Mouse (Mus musculus) CH12.LX (cell line): ENCODE results near the gene Rasal1. TPM values are rescaled to one million over a fixed set of nuclear protein-coding genes. Genes with fewer than 3 reads are reported as not detected.

Source experiments
- DNase-seq: peaks from one replicate; pipeline ENCODE4 v3.0.0-alpha.2; 2013; ENCODE audit errors: extremely low read depth
- H3K27ac ChIP-seq: 2 replicates; pipeline ENCODE4 v1.5.1; 2012; ENCODE audit warnings: low read depth, mild to moderate bottlenecking, control low read depth, moderate library complexity; ENCODE audit not compliant: insufficient read depth
- H3K27me3 ChIP-seq: replicated peaks from 2 replicates; pipeline ENCODE3; 2012; ENCODE audit warnings: inconsistent platforms
- H3K36me3 ChIP-seq, 2 experiments: replicated peaks in 1 of 2; 2 replicates each; pipeline versions ENCODE3 to v1.6.1; 2012; ENCODE audit warnings: inconsistent platforms in 1 of 2, low read length in 1 of 2, mild to moderate bottlenecking in 1 of 2, mixed read lengths in 1 of 2, moderate library complexity in 1 of 2; ENCODE audit not compliant: control insufficient read depth in 1 of 2, insufficient read depth in 1 of 2
- H3K4me1 ChIP-seq, 2 experiments: 2 replicates each; pipeline ENCODE4 v1.6.1; 2012; ENCODE audit warnings: inconsistent platforms in 1 of 2, moderate library complexity in 1 of 2; ENCODE audit not compliant: insufficient read depth in 2 of 2, control insufficient read depth in 1 of 2
- H3K4me2 ChIP-seq: 2 replicates; pipeline ENCODE4 v1.6.1; 2012; ENCODE audit warnings: low read depth, mild to moderate bottlenecking, control low read depth; ENCODE audit not compliant: poor library complexity, insufficient read depth, severe bottlenecking
- H3K4me3 ChIP-seq, 3 experiments: fragments of 150-350 bp in 1 of 3; sonication (generic) in 1 of 3; replicated peaks in 1 of 3; 2 replicates each; pipeline versions ENCODE3 to v1.5.1; 2011 to 2012; ENCODE audit warnings: low read depth in 2 of 3, low read length in 2 of 3, mild to moderate bottlenecking in 2 of 3, moderate library complexity in 2 of 3, control low read depth in 1 of 3, improper control_type of control experiment in 1 of 3, inconsistent platforms in 1 of 3, mixed read lengths in 1 of 3; ENCODE audit not compliant: poor library complexity in 1 of 3
- H3K79me2 ChIP-seq: replicated peaks from 2 replicates; pipeline ENCODE4 v1.6.1; 2012; ENCODE audit warnings: mild to moderate bottlenecking, moderate library complexity; ENCODE audit not compliant: control insufficient read depth, poor library complexity, insufficient read depth, severe bottlenecking; ENCODE audit errors: extremely low read depth
- H3K9ac ChIP-seq: 2 replicates; pipeline ENCODE4 v1.6.1; 2012; ENCODE audit warnings: low read depth, mild to moderate bottlenecking, control low read depth, moderate library complexity; ENCODE audit not compliant: insufficient read depth
- H3K9me3 ChIP-seq: replicated peaks from 2 replicates; pipeline ENCODE3; 2012; ENCODE audit warnings: low read length, inconsistent platforms, mixed read lengths
- BHLHE40 ChIP-seq: IDR thresholded peaks from 2 replicates; pipeline ENCODE4 v1.6.1; 2011; ENCODE audit warnings: mild to moderate bottlenecking, low read depth, low read length, improper control_type of control experiment
- CHD1 ChIP-seq: IDR thresholded peaks from 2 replicates; pipeline ENCODE4 v1.6.1; 2012; ENCODE audit warnings: low read depth, low read length, improper control_type of control experiment, inconsistent platforms
- CHD2 ChIP-seq: IDR thresholded peaks from 2 replicates; pipeline ENCODE4 v1.6.1; 2011; ENCODE audit warnings: low read length, improper control_type of control experiment
- CTCF ChIP-seq, 2 experiments: IDR thresholded peaks in 1 of 2; conservative IDR thresholded peaks in 1 of 2; 2 replicates each; pipeline ENCODE4 v1.5.1; 2011 to 2012; ENCODE audit warnings: low read depth in 2 of 2, low read length in 2 of 2, improper control_type of control experiment in 1 of 2, inconsistent platforms in 1 of 2, mild to moderate bottlenecking in 1 of 2, moderate library complexity in 1 of 2
- MAFK ChIP-seq: IDR thresholded peaks from 2 replicates; pipeline ENCODE4 v1.6.1; 2011; ENCODE audit warnings: low read length, improper control_type of control experiment; ENCODE audit not compliant: insufficient replicate concordance
- MYC ChIP-seq: IDR thresholded peaks from 2 replicates; pipeline ENCODE4 v1.6.1; 2011; ENCODE audit warnings: low read depth, mild to moderate bottlenecking, improper control_type of control experiment, low read length
- POLR2A ChIP-seq: IDR thresholded peaks from 2 replicates; pipeline ENCODE4 v1.6.1; 2011; ENCODE audit warnings: low read depth, mild to moderate bottlenecking, improper control_type of control experiment, low read length
- TCF12 ChIP-seq: IDR thresholded peaks from 2 replicates; pipeline ENCODE4 v1.6.1; 2014; ENCODE audit warnings: low read depth, mild to moderate bottlenecking, inconsistent platforms, low read length, improper control_type of control experiment
- USF1 ChIP-seq: IDR thresholded peaks from 2 replicates; pipeline ENCODE4 v1.6.1; 2014; ENCODE audit warnings: low read depth, mild to moderate bottlenecking, inconsistent platforms, low read length, improper control_type of control experiment
- USF2 ChIP-seq: conservative IDR thresholded peaks from 2 replicates; pipeline ENCODE4 v1.6.1; 2011; ENCODE audit warnings: low read depth, low read length, improper control_type of control experiment
- ZC3H11A ChIP-seq: IDR thresholded peaks from 2 replicates; pipeline ENCODE4 v1.6.1; 2012; ENCODE audit warnings: low read depth, mild to moderate bottlenecking, inconsistent platforms, low read length, improper control_type of control experiment
- ZKSCAN1 ChIP-seq: IDR thresholded peaks from 2 replicates; pipeline ENCODE4 v1.6.1; 2012; ENCODE audit warnings: low read depth, inconsistent platforms, low read length, improper control_type of control experiment, borderline replicate concordance
- dilution Hi-C: fragments of 300-500 bp; cut with MboI; formaldehyde crosslinking; loops from 2 replicates; pipeline ENCODE4 v1.14.3; 2020; ENCODE audit warnings: low sequenced_read_pairs; ENCODE audit not compliant: extremely low pct_unique_long_range_greater_than_20kb, extremely low pct_ligation_motif_present
- in situ Hi-C: fragments of 300-500 bp; cut with MboI; formaldehyde crosslinking; loops from 3 replicates; pipeline ENCODE4 v1.14.3; 2019; ENCODE audit warnings: low sequenced_read_pairs, low pct_ligation_motif_present, low pct_unique_long_range_greater_than_20kb, mixed read lengths
- polyA plus RNA-seq: library from polyadenylated mRNA; unstranded; fragments of >175 nt; gene quantifications from 2 replicates; pipeline ENCODE4 v1.2.1, GENCODE M21; 2012; ENCODE audit warnings: low read depth; ENCODE audit not compliant: insufficient read length
- total RNA-seq, 2 experiments: library from RNA; depleted of rRNA; stranded (reverse); fragments of 300-350 nt in 1 of 2; fragments of >200 nt in 1 of 2; gene quantifications; 2 replicates each; pipeline ENCODE4 v1.2.3; 2012 to 2014

Rasal1 gene
- total and polyA plus RNA-seq, 3 experiments: 11.7 to 21.4 (median 15.6) TPM

- Histone ChIP-seq H3K4me3 (no peak overlapping the region), H3K9ac (no peak overlapping the region), H3K27me3 (no peaks in the 10 kb centered on the region), H3K79me2 (no peaks in the 10 kb centered on the region), H3K36me3 (peaks cover 10 to 61% of the 10 kb centered on the region in 2 experiments), H3K9me3 (no peaks in the 10 kb centered on the region), H3K4me1 (peaks cover 18 to 45% of the 10 kb centered on the region in 2 experiments), H3K27ac (no peak overlapping the region), H3K4me2 (no peak overlapping the region)
- no peak for DNase-seq
- dilution Hi-C loops: no loop called here
- TF ChIP-seq TCF12: no peak
- no peak for TF ChIP-seq MAFK
- no peak for TF ChIP-seq USF2
- TF ChIP-seq POLR2A: no peak
- TF ChIP-seq MYC: no peak
- no peak for TF ChIP-seq BHLHE40
- TF ChIP-seq CHD1: no peak
- TF ChIP-seq, all 38 proteins: peak for 0
- in situ Hi-C loops: no loop called here
These were observed 5.3 kb downstream of the Rasal1 start for GRCm38 (mm10) chr5:120653873-120654272.

- in situ Hi-C loops: loop anchor here (5.0 kb wide), 1 partner anchor 34 kb away; no protein-coding TSS in a partner anchor
- H3K36me3 ChIP-seq: peaks cover 13 to 81% of the 10 kb centered on the region in 2 experiments
- H3K4me3 ChIP-seq: no peak overlapping the region
- no peaks in the 10 kb centered on the region for H3K79me2 ChIP-seq
- no peaks in the 10 kb centered on the region for H3K27me3 ChIP-seq
- TF ChIP-seq CTCF (conservative IDR thresholded peaks at IDR 0.05 in 1 of 2, IDR thresholded peaks at IDR 0.05 in 1 of 2; ENCODE audit: low read depth in 2 of 2, low read length in 2 of 2): 0 out of 4 replicates have a peak, but pooled peaks of 1 of the 2 experiments have one; percentile 1
- TF ChIP-seq CHD2: no peak
- DNase-seq: no peak
- H3K4me1 ChIP-seq: peaks cover 14 to 26% of the 10 kb centered on the region in 2 experiments
- no peak overlapping the region for H3K4me2 ChIP-seq
- H3K9me3 ChIP-seq: no peaks in the 10 kb centered on the region
- H3K9ac ChIP-seq: no peak overlapping the region
- dilution Hi-C loops: no loop called here
- H3K27ac ChIP-seq: no peak overlapping the region
These were observed 7.7 kb downstream of the Rasal1 start for GRCm38 (mm10) chr5:120656281-120656751.

- no peak for DNase-seq
- Histone ChIP-seq H3K4me1 (peaks cover 4 to 27% of the 10 kb centered on the region in 2 experiments), H3K4me3 (no peak overlapping the region), H3K36me3 (peaks cover 21 to 94% of the 10 kb centered on the region in 2 experiments), H3K4me2 (no peak overlapping the region), H3K79me2 (no peaks in the 10 kb centered on the region), H3K9ac (no peak overlapping the region), H3K27ac (no peak overlapping the region), H3K9me3 (no peaks in the 10 kb centered on the region), H3K27me3 (no peaks in the 10 kb centered on the region)
- in situ Hi-C loops: no loop called here
- no peak for TF ChIP-seq MYC
- no peak for TF ChIP-seq USF1
- no peak for TF ChIP-seq ZKSCAN1
- TF ChIP-seq BHLHE40: no peak
- TF ChIP-seq ZC3H11A: no peak
- dilution Hi-C loops: no loop called here
These were observed 12.2 kb downstream of the Rasal1 start for GRCm38 (mm10) chr5:120660816-120661215.
